Mouse (Mus musculus): ENCODE measurements at regions not wholly inside any gene's neighbourhood (a gene's known extent, or its start where the extent isn't known, plus 50 kb on each side); places are given as distances from the start of the nearest gene placed in this dataset.

GRCm38 (mm10) chr1:57665724-57666123 lies 108.2 kb upstream of the Spats2l start:
- no peak for TF ChIP-seq EP300 (IDR thresholded peaks at IDR 0.05; ENCODE audit: insufficient read depth, low read depth, low read length)
- TF ChIP-seq POLR2A (IDR thresholded peaks at IDR 0.05; ENCODE audit: insufficient read depth, low read depth, low read length), result no peak

Data from heart, adult 2 months (tissue).